Mouse (Mus musculus): ENCODE results near the gene Fbxw20. TPM values are rescaled to one million over a fixed set of nuclear protein-coding genes. Genes with fewer than 3 reads are reported as not detected.
"Not testable (repeated sequence)": the region's sequence is repeated elsewhere in the genome, so short reads cannot be mapped to it uniquely, and the experiment has no call there.

Fbxw20 gene
- polyA plus RNA-seq (2014; fragmentation: Nextera tagmentation; extraction: Ambion mirVana): not detected in 2 replicates

DNA sequence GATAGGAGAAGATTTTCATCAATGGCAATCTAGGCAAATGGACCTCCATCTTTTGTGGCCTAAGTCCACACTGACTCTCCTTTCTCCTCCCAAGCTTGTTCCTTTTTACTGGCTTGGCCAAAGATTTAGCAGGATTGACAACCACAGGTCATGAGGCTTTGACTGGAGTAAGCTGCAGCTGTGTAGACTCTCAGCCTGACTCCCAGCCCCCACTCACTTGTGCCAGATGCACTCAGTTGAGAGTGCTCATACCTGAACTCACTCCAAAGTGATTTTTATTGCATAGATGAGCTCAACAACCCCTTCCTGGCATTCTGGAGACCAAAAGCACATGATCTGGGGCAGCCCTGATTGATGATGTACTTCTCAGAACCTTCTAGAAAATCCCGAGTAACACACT, at the start of gene Fbxw20:
Fbxw20 (minus strand) TSS at position 101 of the 400 bp plus-strand sequence.
- Histone ChIP-seq H3K4me3 (replicated peaks; ENCODE audit: low read depth, low read length) (no peak within 1 kb of the TSS), H3K9ac (replicated peaks; ENCODE audit: low read length) (no peak within 1 kb of the TSS), H3K27me3 (ENCODE audit: control insufficient read depth, insufficient read depth, low read length) (no peaks in the 10 kb centered on the region), H3K9me3 (ENCODE audit: control insufficient read depth, low read length) (no peaks in the 10 kb centered on the region), H3K4me2 (ENCODE audit: low read length) (no peak within 1 kb of the TSS), H3K27ac (replicated peaks; ENCODE audit: low read depth, low read length) (no peak within 1 kb of the TSS), H3K36me3 (ENCODE audit: control insufficient read depth, insufficient read depth, low read length) (no peaks in the 10 kb centered on the region), H3K4me1 (ENCODE audit: control insufficient read depth, insufficient read depth, low read length) (no peaks in the 10 kb centered on the region)
- WGBS: 79% methylated on average over 1 of the region's 1 CpGs
- ATAC-seq (ENCODE audit: low FRiP score, low TSS enrichment) (no peak), DNase-seq (no peak)

DNA sequence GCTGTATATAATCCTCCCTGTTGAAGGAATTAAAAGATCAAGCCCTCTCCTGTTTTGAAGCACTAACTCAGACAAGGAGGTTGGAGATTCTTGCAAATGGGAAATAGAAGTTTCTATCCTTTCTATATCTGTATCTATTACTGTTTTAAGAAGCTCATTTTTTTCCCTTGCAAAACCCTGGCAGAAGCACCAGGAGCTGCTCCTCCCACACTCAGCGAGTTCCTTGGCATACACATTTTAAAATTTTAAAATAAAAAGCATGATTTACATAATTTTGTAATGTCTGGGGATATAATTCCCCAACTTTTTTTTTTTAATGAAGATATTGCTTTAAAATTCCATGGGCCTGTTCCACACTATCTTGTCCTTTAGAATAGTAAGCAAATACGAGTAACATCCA, 28.5 kb upstream of the Fbxw20 start:
- Histone ChIP-seq H3K36me3 (ENCODE audit: control insufficient read depth, insufficient read depth, low read length) (no peaks in the 10 kb centered on the region), H3K4me2 (ENCODE audit: low read length) (no peak overlapping the region), H3K4me1 (ENCODE audit: control insufficient read depth, insufficient read depth, low read length) (no peaks in the 10 kb centered on the region), H3K4me3 (replicated peaks; ENCODE audit: low read depth, low read length) (no peak overlapping the region), H3K9ac (replicated peaks; ENCODE audit: low read length) (no peak overlapping the region), H3K9me3 (ENCODE audit: control insufficient read depth, low read length) (no peaks in the 10 kb centered on the region), H3K27me3 (ENCODE audit: control insufficient read depth, insufficient read depth, low read length) (no peaks in the 10 kb centered on the region), H3K27ac (replicated peaks; ENCODE audit: low read depth, low read length) (no peak overlapping the region)
- 80% methylated on average over 2 of the region's 2 CpGs for WGBS
- no peak for DNase-seq
- no peak for ATAC-seq (ENCODE audit: low FRiP score, low TSS enrichment)

DNA sequence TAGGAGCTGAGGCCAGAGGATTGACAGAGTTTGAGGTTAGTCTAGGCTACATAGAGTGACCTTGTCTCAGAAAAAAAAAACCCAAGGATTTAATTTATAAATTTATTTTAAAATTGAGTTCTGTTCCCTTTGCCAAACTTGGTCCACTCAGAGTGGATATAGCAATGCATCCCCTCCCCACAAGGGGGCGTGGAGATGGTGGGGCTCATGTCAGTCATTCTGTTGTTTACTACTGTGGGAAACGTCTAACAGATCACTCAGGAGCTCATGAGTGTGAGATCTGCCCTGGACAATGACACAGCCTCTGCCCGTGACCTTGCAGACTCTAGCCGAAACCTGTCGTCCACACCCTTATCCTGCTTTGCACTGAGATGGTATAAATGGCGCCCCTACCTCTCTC, 16.1 kb downstream of the Fbxw20 start:
- H3K4me1 ChIP-seq (ENCODE audit: control insufficient read depth, insufficient read depth, low read length): no peaks in the 10 kb centered on the region
- H3K36me3 ChIP-seq (ENCODE audit: control insufficient read depth, insufficient read depth, low read length): no peaks in the 10 kb centered on the region
- H3K9ac ChIP-seq (replicated peaks; ENCODE audit: low read length): no peak overlapping the region
- no peak for ATAC-seq (ENCODE audit: low FRiP score, low TSS enrichment)
- H3K27me3 ChIP-seq (ENCODE audit: control insufficient read depth, insufficient read depth, low read length): no peaks in the 10 kb centered on the region
- no peak overlapping the region for H3K4me2 ChIP-seq (ENCODE audit: low read length)
- no peak overlapping the region for H3K4me3 ChIP-seq (replicated peaks; ENCODE audit: low read depth, low read length)
- no peaks in the 10 kb centered on the region for H3K9me3 ChIP-seq (ENCODE audit: control insufficient read depth, low read length)
- DNase-seq: no peak
- H3K27ac ChIP-seq (replicated peaks; ENCODE audit: low read depth, low read length): no peak overlapping the region
- 69% methylated on average over 6 of the region's 6 CpGs for WGBS

DNA sequence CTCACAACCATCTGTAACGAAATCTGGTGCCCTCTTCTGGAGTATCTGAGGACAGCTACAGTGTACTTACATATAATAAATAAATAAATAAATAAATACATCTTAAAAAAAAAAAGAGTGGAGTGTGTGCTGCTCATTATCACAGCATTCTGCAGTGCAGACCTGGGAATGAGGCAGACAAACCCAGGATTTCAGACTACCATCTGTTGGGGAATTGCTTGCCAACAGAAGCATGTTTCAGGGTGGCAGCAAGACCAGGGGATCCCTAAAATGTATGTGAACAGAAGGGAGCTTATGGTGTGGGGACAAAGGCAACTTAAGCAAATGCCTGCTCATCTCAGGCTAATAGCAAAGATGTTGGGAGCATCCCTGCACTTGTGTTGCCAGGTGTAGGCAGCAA, 33.2 kb downstream of the Fbxw20 start:
- not testable (repeated sequence) for H3K4me1 ChIP-seq (ENCODE audit: control insufficient read depth, insufficient read depth, low read length); H3K4me3 ChIP-seq (replicated peaks; ENCODE audit: low read depth, low read length); H3K4me2 ChIP-seq (ENCODE audit: low read length); H3K27ac ChIP-seq (replicated peaks; ENCODE audit: low read depth, low read length); H3K9me3 ChIP-seq (ENCODE audit: control insufficient read depth, low read length); H3K27me3 ChIP-seq (ENCODE audit: control insufficient read depth, insufficient read depth, low read length); H3K9ac ChIP-seq (replicated peaks; ENCODE audit: low read length); H3K36me3 ChIP-seq (ENCODE audit: control insufficient read depth, insufficient read depth, low read length); DNase-seq; ATAC-seq (ENCODE audit: low FRiP score, low TSS enrichment)
- 76% methylated on average over 1 of the region's 1 CpGs for WGBS

DNA sequence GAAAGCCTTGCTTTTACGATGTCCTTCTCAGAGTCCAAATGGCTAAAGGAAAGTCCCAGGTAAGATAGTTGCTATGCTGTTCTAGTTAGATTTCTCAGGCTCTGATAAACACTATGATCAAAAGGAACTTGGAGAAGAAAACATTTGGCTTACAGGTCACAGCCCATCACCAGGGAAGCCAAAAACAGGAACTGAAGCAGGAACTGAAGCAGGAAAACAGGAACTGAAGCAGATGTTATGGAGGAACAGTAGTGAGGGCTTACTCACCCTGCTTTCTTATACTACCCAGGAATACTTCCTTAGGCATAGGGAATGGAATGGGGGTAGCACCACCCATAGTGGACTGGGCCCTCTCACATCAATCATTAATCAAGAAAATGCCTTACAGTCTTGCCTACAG, 34.2 kb downstream of the Fbxw20 start:
- Histone ChIP-seq H3K4me2 (ENCODE audit: low read length) (no peak overlapping the region), H3K36me3 (ENCODE audit: control insufficient read depth, insufficient read depth, low read length) (no peaks in the 10 kb centered on the region), H3K4me1 (ENCODE audit: control insufficient read depth, insufficient read depth, low read length) (no peaks in the 10 kb centered on the region), H3K9ac (replicated peaks; ENCODE audit: low read length) (no peak overlapping the region), H3K4me3 (replicated peaks; ENCODE audit: low read depth, low read length) (no peak overlapping the region), H3K27me3 (ENCODE audit: control insufficient read depth, insufficient read depth, low read length) (no peaks in the 10 kb centered on the region), H3K27ac (replicated peaks; ENCODE audit: low read depth, low read length) (no peak overlapping the region), H3K9me3 (ENCODE audit: control insufficient read depth, low read length) (no peaks in the 10 kb centered on the region)
- DNase-seq: no peak
- 87% methylated on average over 1 of the region's 1 CpGs for WGBS
- ATAC-seq (ENCODE audit: low FRiP score, low TSS enrichment): no peak

DNA sequence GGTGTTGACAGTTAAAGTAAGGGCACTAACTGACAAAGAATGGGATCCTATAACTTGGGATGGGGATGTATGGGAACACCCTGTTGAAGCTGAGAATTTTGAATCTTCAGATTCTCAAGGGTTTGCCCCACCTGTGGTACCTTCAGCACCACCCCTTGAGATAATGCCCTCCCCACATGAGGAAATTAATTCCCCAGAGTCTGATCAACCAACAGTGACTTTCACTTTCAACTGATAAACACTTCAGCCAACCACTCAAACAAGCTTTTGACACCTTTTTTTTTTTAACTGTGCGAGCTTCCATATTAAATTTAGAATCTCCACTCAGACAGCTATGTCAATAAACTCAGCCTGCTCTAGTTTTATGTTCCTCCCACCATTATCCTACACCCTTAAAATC, 35.2 kb downstream of the Fbxw20 start:
- DNase-seq (no peak), ATAC-seq (ENCODE audit: low FRiP score, low TSS enrichment) (no peak)
- no peaks in the 10 kb centered on the region for H3K9me3 ChIP-seq (ENCODE audit: control insufficient read depth, low read length)
- no peaks in the 10 kb centered on the region for H3K36me3 ChIP-seq (ENCODE audit: control insufficient read depth, insufficient read depth, low read length)
- H3K4me3 ChIP-seq (replicated peaks; ENCODE audit: low read depth, low read length): no peak overlapping the region
- H3K4me1 ChIP-seq (ENCODE audit: control insufficient read depth, insufficient read depth, low read length): no peaks in the 10 kb centered on the region
- H3K4me2 ChIP-seq (ENCODE audit: low read length): no peak overlapping the region
- no peak overlapping the region for H3K27ac ChIP-seq (replicated peaks; ENCODE audit: low read depth, low read length)
- H3K27me3 ChIP-seq (ENCODE audit: control insufficient read depth, insufficient read depth, low read length): no peaks in the 10 kb centered on the region
- no peak overlapping the region for H3K9ac ChIP-seq (replicated peaks; ENCODE audit: low read length)
- WGBS: 84% methylated on average over 1 of the region's 1 CpGs

DNA sequence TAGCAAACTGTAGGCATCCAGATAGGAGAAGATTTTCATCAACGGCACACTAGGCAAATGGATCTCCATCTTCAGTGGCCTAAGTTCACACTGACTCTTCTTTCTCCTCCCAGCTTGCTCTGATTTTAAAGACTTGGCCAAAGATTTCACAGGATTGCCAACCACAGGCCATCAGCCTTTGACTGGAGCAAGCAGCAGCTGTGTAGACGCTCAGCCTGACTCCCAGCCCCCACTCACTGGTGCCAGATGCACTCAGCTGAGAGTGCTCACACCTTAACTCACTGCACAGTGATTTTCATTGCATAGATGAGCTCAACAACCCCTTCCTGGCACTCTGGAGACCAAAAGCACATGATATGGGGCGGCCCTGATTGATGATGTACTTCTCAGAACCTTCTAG, 38.7 kb downstream of the Fbxw20 start, which contains the start of gene Fbxw13:
Fbxw13 (minus strand) TSS at position 101 of the 400 bp plus-strand sequence.
- ATAC-seq (ENCODE audit: low FRiP score, low TSS enrichment); H3K4me1 ChIP-seq (ENCODE audit: control insufficient read depth, insufficient read depth, low read length); H3K4me2 ChIP-seq (ENCODE audit: low read length); DNase-seq; H3K4me3 ChIP-seq (replicated peaks; ENCODE audit: low read depth, low read length); H3K27me3 ChIP-seq (ENCODE audit: control insufficient read depth, insufficient read depth, low read length); H3K9ac ChIP-seq (replicated peaks; ENCODE audit: low read length); H3K36me3 ChIP-seq (ENCODE audit: control insufficient read depth, insufficient read depth, low read length); H3K27ac ChIP-seq (replicated peaks; ENCODE audit: low read depth, low read length); H3K9me3 ChIP-seq (ENCODE audit: control insufficient read depth, low read length): not testable (repeated sequence)
- 82% methylated on average over 3 of the region's 3 CpGs for WGBS

DNA sequence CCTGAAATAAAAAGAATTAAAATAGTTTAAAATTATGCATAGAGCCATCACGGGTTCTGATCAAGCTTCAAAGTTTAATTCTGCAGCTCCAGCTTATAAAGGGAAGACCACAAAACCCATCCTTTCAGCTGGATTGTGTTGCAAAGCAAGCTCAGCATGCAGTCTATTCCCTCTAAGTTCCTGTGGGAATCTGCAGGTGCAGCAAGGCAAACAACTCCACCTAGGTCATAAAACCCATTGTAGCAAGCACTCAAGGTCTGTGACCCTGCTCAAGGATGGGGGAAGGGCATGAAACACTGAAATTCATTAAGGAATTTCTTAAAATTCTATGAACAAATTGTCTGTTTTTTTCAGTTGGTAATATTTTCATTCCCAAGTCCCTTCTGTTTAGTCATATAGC, 57.3 kb downstream of the Fbxw20 start:
- Histone ChIP-seq H3K4me2 (ENCODE audit: low read length) (no peak overlapping the region), H3K9me3 (ENCODE audit: control insufficient read depth, low read length) (peaks cover 4% of the 10 kb centered on the region; the same call in 1 of the 2 replicates), H3K4me3 (replicated peaks; ENCODE audit: low read depth, low read length) (no peak overlapping the region), H3K27ac (replicated peaks; ENCODE audit: low read depth, low read length) (no peak overlapping the region), H3K27me3 (ENCODE audit: control insufficient read depth, insufficient read depth, low read length) (no peaks in the 10 kb centered on the region), H3K9ac (replicated peaks; ENCODE audit: low read length) (no peak overlapping the region), H3K36me3 (ENCODE audit: control insufficient read depth, insufficient read depth, low read length) (no peaks in the 10 kb centered on the region), H3K4me1 (ENCODE audit: control insufficient read depth, insufficient read depth, low read length) (no peaks in the 10 kb centered on the region)
- ATAC-seq (ENCODE audit: low FRiP score, low TSS enrichment) (no peak), DNase-seq (no peak)
- WGBS: 84% methylated on average over 1 of the region's 1 CpGs

DNA sequence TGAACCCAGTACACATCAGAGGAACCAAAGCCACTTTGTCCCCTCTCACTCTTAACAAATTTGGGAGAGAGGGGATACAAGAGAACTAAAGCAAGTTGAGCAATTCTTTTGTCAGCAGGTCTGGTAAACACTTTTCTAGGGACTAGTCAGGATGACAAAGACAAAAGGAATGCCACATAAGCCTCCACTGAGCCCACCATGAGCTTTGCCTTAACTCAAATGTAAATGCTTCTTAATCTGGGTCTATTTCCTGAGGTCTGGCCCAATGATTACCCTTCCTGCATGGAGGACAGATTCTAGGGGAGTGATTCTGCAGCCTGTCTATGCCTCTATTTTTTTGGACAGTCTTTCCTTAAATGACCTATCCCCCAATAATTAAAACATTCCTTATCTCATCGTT, 58.3 kb downstream of the Fbxw20 start:
- Histone ChIP-seq H3K4me1 (ENCODE audit: control insufficient read depth, insufficient read depth, low read length) (no peaks in the 10 kb centered on the region), H3K27ac (replicated peaks; ENCODE audit: low read depth, low read length) (no peak overlapping the region), H3K36me3 (ENCODE audit: control insufficient read depth, insufficient read depth, low read length) (no peaks in the 10 kb centered on the region), H3K4me2 (ENCODE audit: low read length) (no peak overlapping the region), H3K9ac (replicated peaks; ENCODE audit: low read length) (no peak overlapping the region), H3K9me3 (ENCODE audit: control insufficient read depth, low read length) (peaks cover 4% of the 10 kb centered on the region; the same call in 1 of the 2 replicates), H3K4me3 (replicated peaks; ENCODE audit: low read depth, low read length) (no peak overlapping the region), H3K27me3 (ENCODE audit: control insufficient read depth, insufficient read depth, low read length) (no peaks in the 10 kb centered on the region)
- DNase-seq (no peak), ATAC-seq (ENCODE audit: low FRiP score, low TSS enrichment) (no peak)
- WGBS: 95% methylated on average over 1 of the region's 1 CpGs
